Mouse (Mus musculus) lung, embryonic 15.5 days (tissue): ENCODE measurements around the gene Recql5. TPM values are rescaled to one million over a fixed set of nuclear protein-coding genes. Genes with fewer than 3 reads are reported as not detected.
A peak's percentile ranks its signal among the peaks of the same experiment; 100 is the strongest.

Source experiments
- ATAC-seq: fragments of 200-750 bp; cut with Nextera tagmentation; 2 replicates; pipeline ENCODE4 v1.8.0; 2017; ENCODE audit warnings: moderate number of reproducible peaks, borderline replicate concordance; ENCODE audit not compliant: low FRiP score, low TSS enrichment; ENCODE audit errors: extremely low read depth
- H3K27ac ChIP-seq: fragments of 300-500 bp; sonication (generic); 2 replicates; pipeline ENCODE4 v1.5.1; 2015; ENCODE audit warnings: moderate library complexity, mild to moderate bottlenecking, inconsistent platforms
- H3K27me3 ChIP-seq: fragments of 300-500 bp; sonication (generic); 2 replicates; pipeline ENCODE4 v1.6.1; 2015; ENCODE audit warnings: inconsistent platforms
- H3K36me3 ChIP-seq: fragments of 300-500 bp; sonication (generic); 2 replicates; pipeline ENCODE4 v1.6.1; 2015; ENCODE audit warnings: inconsistent platforms
- H3K4me1 ChIP-seq: fragments of 300-500 bp; sonication (generic); 2 replicates; pipeline ENCODE4 v1.6.1; 2015; ENCODE audit warnings: inconsistent platforms
- H3K4me2 ChIP-seq: fragments of 300-500 bp; sonication (generic); 2 replicates; pipeline ENCODE4 v1.6.1; 2015; ENCODE audit warnings: inconsistent platforms, mild to moderate bottlenecking, moderate library complexity
- H3K4me3 ChIP-seq: fragments of 300-500 bp; sonication (generic); 2 replicates; pipeline ENCODE4 v1.5.1; 2015; ENCODE audit warnings: mild to moderate bottlenecking, inconsistent platforms
- H3K9ac ChIP-seq: fragments of 300-500 bp; sonication (generic); 2 replicates; pipeline ENCODE4 v1.6.1; 2015; ENCODE audit warnings: inconsistent platforms
- H3K9me3 ChIP-seq: fragments of 300-500 bp; sonication (generic); 2 replicates; pipeline ENCODE4 v1.6.1; 2016; ENCODE audit warnings: inconsistent platforms
- WGBS: fragments of 180-500 bp; shearing (Covaris S2); methylation state at CpG from one replicate; pipeline ENCODE4 v1.1.7; 2015; 5-methylcytosine and 5-hydroxymethylcytosine counted together
- polyA plus RNA-seq: library from polyadenylated mRNA; unstranded; fragments of >200 nt; fragmentation: Nextera tagmentation; extraction: Ambion mirVana; gene quantifications from 2 replicates; pipeline ENCODE4 v1.2.1, GENCODE M21; 2015

The Recql5 gene
- polyA plus RNA-seq, 1 experiment from 2014 or later, result 22.3 TPM

GRCm38 (mm10) chr11:115959018-115959417 lies 25.7 kb upstream of the Recql5 start:
- WGBS, result 96% methylated on average over 9 of the region's 9 CpGs
- no peak overlapping the region for H3K27ac ChIP-seq
- H3K4me2 ChIP-seq, result no peak overlapping the region
- H3K9me3 ChIP-seq, result no peaks in the 10 kb centered on the region
- H3K27me3 ChIP-seq, result no peaks in the 10 kb centered on the region
- no peak overlapping the region for H3K4me3 ChIP-seq
- ATAC-seq, result no peak
- peaks cover 6% of the 10 kb centered on the region; the same call in 1 of the 2 replicates for H3K4me1 ChIP-seq
- no peak overlapping the region for H3K9ac ChIP-seq
- H3K36me3 ChIP-seq, result peaks cover 60% of the 10 kb centered on the region

GRCm38 (mm10) chr11:115957971-115958370 lies 24.7 kb upstream of the Recql5 start:
- H3K27me3 ChIP-seq, result no peaks in the 10 kb centered on the region
- H3K36me3 ChIP-seq, result peaks cover 57% of the 10 kb centered on the region
- H3K9ac ChIP-seq, result no peak overlapping the region
- WGBS, result 69% methylated on average over 7 of the region's 7 CpGs
- peaks cover 6% of the 10 kb centered on the region; the same call in 1 of the 2 replicates for H3K4me1 ChIP-seq
- H3K4me2 ChIP-seq, result no peak overlapping the region
- no peak overlapping the region for H3K4me3 ChIP-seq
- H3K27ac ChIP-seq, result no peak overlapping the region
- H3K9me3 ChIP-seq, result no peaks in the 10 kb centered on the region
- no peak for ATAC-seq

- Histone ChIP-seq H3K36me3 (peaks cover 56% of the 10 kb centered on the region), H3K9me3 (no peaks in the 10 kb centered on the region), H3K27ac (peak overlapping the region; percentile 42; the same call in 1 of the 2 replicates), H3K27me3 (no peaks in the 10 kb centered on the region), H3K4me3 (no peak overlapping the region), H3K9ac (no peak overlapping the region), H3K4me1 (peaks cover 6% of the 10 kb centered on the region; the same call in 1 of the 2 replicates), H3K4me2 (no peak overlapping the region)
- ATAC-seq, result peak; percentile 47; the same call in 1 of the 2 replicates
- WGBS, result 47% methylated on average over 4 of the region's 4 CpGs
Measured at GRCm38 (mm10) chr11:115956453-115956852, 23.2 kb upstream of the Recql5 start.

- H3K9me3 ChIP-seq, result no peaks in the 10 kb centered on the region
- H3K27ac ChIP-seq, result 0 out of 2 replicates have a peak overlapping the region, but pooled peaks have one; percentile 12
- H3K4me3 ChIP-seq, result no peak overlapping the region
- WGBS, result 68% methylated on average over 10 of the region's 10 CpGs
- peaks cover 6% of the 10 kb centered on the region; the same call in 1 of the 2 replicates for H3K4me1 ChIP-seq
- no peak overlapping the region for H3K9ac ChIP-seq
- H3K4me2 ChIP-seq, result no peak overlapping the region
- no peaks in the 10 kb centered on the region for H3K27me3 ChIP-seq
- ATAC-seq, result peak; percentile 43; the same call in 1 of the 2 replicates
- H3K36me3 ChIP-seq, result peaks cover 56% of the 10 kb centered on the region
Measured at GRCm38 (mm10) chr11:115955195-115955858, 22.1 kb upstream of the Recql5 start.

- Histone ChIP-seq H3K36me3 (peaks cover 50% of the 10 kb centered on the region), H3K4me3 (no peak overlapping the region), H3K27me3 (no peaks in the 10 kb centered on the region), H3K9me3 (no peaks in the 10 kb centered on the region), H3K9ac (no peak overlapping the region), H3K27ac (no peak overlapping the region), H3K4me1 (peaks cover 6% of the 10 kb centered on the region; the same call in 1 of the 2 replicates), H3K4me2 (no peak overlapping the region)
- 83% methylated on average over 5 of the region's 5 CpGs for WGBS
- ATAC-seq, result no peak
Measured at GRCm38 (mm10) chr11:115954712-115955111, 21.4 kb upstream of the Recql5 start.

- Histone ChIP-seq H3K27ac (no peak overlapping the region), H3K4me1 (peaks cover 6% of the 10 kb centered on the region; the same call in 1 of the 2 replicates), H3K4me2 (no peak overlapping the region), H3K9me3 (no peaks in the 10 kb centered on the region), H3K9ac (no peak overlapping the region), H3K4me3 (no peak overlapping the region), H3K27me3 (no peaks in the 10 kb centered on the region), H3K36me3 (peaks cover 53% of the 10 kb centered on the region)
- ATAC-seq, result no peak
- 91% methylated on average over 2 of the region's 2 CpGs for WGBS
Measured at GRCm38 (mm10) chr11:115950719-115951118, 17.4 kb upstream of the Recql5 start.

GRCm38 (mm10) chr11:115948316-115948715 lies 15.0 kb upstream of the Recql5 start:
- H3K36me3 ChIP-seq, result peaks cover 52% of the 10 kb centered on the region
- WGBS, result 87% methylated on average over 9 of the region's 9 CpGs
- H3K9me3 ChIP-seq, result no peaks in the 10 kb centered on the region

GRCm38 (mm10) chr11:115946221-115946828 lies 13.0 kb upstream of the Recql5 start:
- Histone ChIP-seq H3K4me1 (no peaks in the 10 kb centered on the region), H3K9ac (no peak overlapping the region), H3K9me3 (no peaks in the 10 kb centered on the region), H3K27ac (0 out of 2 replicates have a peak overlapping the region, but pooled peaks have one; percentile 10), H3K27me3 (no peaks in the 10 kb centered on the region), H3K36me3 (peaks cover 51% of the 10 kb centered on the region), H3K4me3 (no peak overlapping the region), H3K4me2 (no peak overlapping the region)
- WGBS, result 84% methylated on average over 9 of the region's 9 CpGs
- no peak for ATAC-seq

More at GRCm38 (mm10) chr11:115948316-115948715, 15.0 kb upstream of the Recql5 start:
- H3K27me3 ChIP-seq, result no peaks in the 10 kb centered on the region
- no peak overlapping the region for H3K4me3 ChIP-seq
- no peak overlapping the region for H3K27ac ChIP-seq
- H3K9ac ChIP-seq, result no peak overlapping the region
- ATAC-seq, result no peak
- no peaks in the 10 kb centered on the region for H3K4me1 ChIP-seq
- no peak overlapping the region for H3K4me2 ChIP-seq

GRCm38 (mm10) chr11:115945247-115945646 lies 12.0 kb upstream of the Recql5 start:
- no peak overlapping the region for H3K4me3 ChIP-seq
- H3K27ac ChIP-seq, result no peak overlapping the region
- H3K9me3 ChIP-seq, result no peaks in the 10 kb centered on the region
- H3K27me3 ChIP-seq, result no peaks in the 10 kb centered on the region
- ATAC-seq, result no peak
- no peak overlapping the region for H3K9ac ChIP-seq
- no peaks in the 10 kb centered on the region for H3K4me1 ChIP-seq
- 92% methylated on average over 8 of the region's 8 CpGs for WGBS
- peaks cover 51% of the 10 kb centered on the region for H3K36me3 ChIP-seq
- no peak overlapping the region for H3K4me2 ChIP-seq

GRCm38 (mm10) chr11:115941980-115942379 lies 8.7 kb upstream of the Recql5 start:
- Histone ChIP-seq H3K27ac (no peak overlapping the region), H3K4me1 (no peaks in the 10 kb centered on the region), H3K4me3 (no peak overlapping the region), H3K9ac (no peak overlapping the region), H3K27me3 (no peaks in the 10 kb centered on the region), H3K9me3 (no peaks in the 10 kb centered on the region), H3K36me3 (peaks cover 69% of the 10 kb centered on the region), H3K4me2 (no peak overlapping the region)
- 64% methylated on average over 7 of the region's 7 CpGs for WGBS
- ATAC-seq, result no peak

- H3K36me3 ChIP-seq, result peaks cover 70% of the 10 kb centered on the region
- no peaks in the 10 kb centered on the region for H3K9me3 ChIP-seq
- no peak overlapping the region for H3K4me3 ChIP-seq
- no peak overlapping the region for H3K4me2 ChIP-seq
- H3K9ac ChIP-seq, result no peak overlapping the region
- no peak overlapping the region for H3K27ac ChIP-seq
- WGBS, result 33% methylated on average over 6 of the region's 6 CpGs
- no peak for ATAC-seq
- H3K4me1 ChIP-seq, result peaks cover 1% of the 10 kb centered on the region
- H3K27me3 ChIP-seq, result no peaks in the 10 kb centered on the region
Measured at GRCm38 (mm10) chr11:115939690-115940329, 6.5 kb upstream of the Recql5 start.

GRCm38 (mm10) chr11:115933747-115934110 lies 452 bp upstream of the Recql5 start:
- peak; percentile 40 for ATAC-seq

More at GRCm38 (mm10) chr11:115933747-115934110, 452 bp upstream of the Recql5 start:
- peak overlapping the region; percentile 85 for H3K4me2 ChIP-seq
- H3K27me3 ChIP-seq, result no peaks in the 10 kb centered on the region
- H3K4me3 ChIP-seq, result peak overlapping the region; percentile 94
- 1% methylated on average over 16 of the region's 16 CpGs for WGBS
- peak overlapping the region; percentile 77 for H3K9ac ChIP-seq
- H3K4me1 ChIP-seq, result peaks cover 20% of the 10 kb centered on the region
- peaks cover 24% of the 10 kb centered on the region for H3K36me3 ChIP-seq
- peak overlapping the region; percentile 15; the same call in 1 of the 2 replicates for H3K27ac ChIP-seq
- H3K9me3 ChIP-seq, result no peaks in the 10 kb centered on the region
